In genomic region chr1:155040939-155041371, GRCm38 (mm10) we compare ENCODE assay signal across 12 mouse cellular contexts. TPM values are rescaled to one million over a fixed set of nuclear protein-coding genes. Genes with fewer than 3 reads are reported as not detected.
A peak's percentile ranks its signal among the peaks of the same experiment; 100 is the strongest.
DNase-seq lines count a peak whose midpoint lies in the region; ATAC-seq and TF ChIP-seq lines count a peak whose summit lies in the region.
"Had no signal": no experiment of that assay in that cellular context is flagged by ENCODE, and none has a peak within 500 bp of the region (broad histone marks: within the 10 kb centered on the region; RNA-seq: fewer than 3 reads in every experiment).

No protein-coding gene starts in this region.

- peaks cover 35% of the 10 kb centered on the region for H3K4me1 ChIP-seq in liver, embryonic 11.5 days (replicated peaks; ENCODE audit: control insufficient read depth, insufficient read depth, low read length)
- H3K4me1 ChIP-seq in limb, embryonic 14.5 days (ENCODE audit: control insufficient read depth, insufficient read depth, low read length) = no peaks in the 10 kb centered on the region

- no peaks in the 10 kb centered on the region for H3K27me3 ChIP-seq in liver, embryonic 11.5 days (replicated peaks; ENCODE audit: control insufficient read depth, insufficient read depth, low read length)
- no peaks in the 10 kb centered on the region for H3K27me3 ChIP-seq in limb, embryonic 14.5 days (ENCODE audit: control insufficient read depth, insufficient read depth, low read length)
- H3K27me3 ChIP-seq: CH12.LX had no signal

- peak overlapping the region; percentile 34 for H3K27ac ChIP-seq in liver, embryonic 11.5 days (ENCODE audit: low read depth, low read length)
- no peak overlapping the region for H3K27ac ChIP-seq in limb, embryonic 14.5 days (replicated peaks; ENCODE audit: low read depth, low read length)

- DNase-seq in frontal cortex, postnatal 25 days (ENCODE audit: low spot score in 2 of 2) = no peak
- no peak for DNase-seq in liver, embryonic 11.5 days (ENCODE audit: low spot score)
- no peak for DNase-seq in liver
- DNase-seq in NIH3T3 (ENCODE audit: low read depth) = peak; percentile 63
- peak; percentile 39 for DNase-seq in limb, embryonic 14.5 days (ENCODE audit: low spot score)
- no peak for DNase-seq in B cell, adult 2 months
- DNase-seq in adrenal gland, postnatal 36 days = no peak
- DNase-seq: adrenal gland, adult 8-10 months; right cerebral cortex, postnatal 4 days had no signal

- H3K9ac ChIP-seq in liver, embryonic 11.5 days (ENCODE audit: low read depth, low read length) = no peak overlapping the region
- H3K9ac ChIP-seq in limb, embryonic 14.5 days (ENCODE audit: low read depth, low read length, severe bottlenecking) = no peak overlapping the region

- WGBS in liver, embryonic 11.5 days = 82% methylated on average over 1 of the region's 1 CpGs
- WGBS in limb, embryonic 14.5 days = 41% methylated on average over 1 of the region's 1 CpGs

- ATAC-seq in frontal cortex, adult (ENCODE audit: low TSS enrichment) = peak; percentile 49; the same call in 1 of the 2 replicates
- ATAC-seq in liver, embryonic 11.5 days (replicated peaks; ENCODE audit: low FRiP score) = no peak
- peak; percentile 78; the same call in 1 of the 2 replicates for ATAC-seq in limb, embryonic 14.5 days (ENCODE audit: low FRiP score, low read depth)

- no peaks in the 10 kb centered on the region for H3K9me3 ChIP-seq in liver, embryonic 11.5 days (ENCODE audit: control insufficient read depth, low read length)
- H3K9me3 ChIP-seq in limb, embryonic 14.5 days (ENCODE audit: control insufficient read depth, low read length) = no peaks in the 10 kb centered on the region

- no peak for TF ChIP-seq POLR2A in limb, embryonic 14.5 days (IDR thresholded peaks at IDR 0.05; ENCODE audit: borderline replicate concordance, extremely low read depth, insufficient read depth, insufficient read length)

- H3K4me2 ChIP-seq in liver, embryonic 11.5 days = no peak overlapping the region
- no peak overlapping the region for H3K4me2 ChIP-seq in limb, embryonic 14.5 days (replicated peaks; ENCODE audit: low read depth, low read length, severe bottlenecking)
- H3K4me2 ChIP-seq: midbrain, embryonic 11.5 days had no signal

- no peaks in the 10 kb centered on the region for H3K36me3 ChIP-seq in liver, embryonic 11.5 days (ENCODE audit: control insufficient read depth, insufficient read depth, low read length)
- H3K36me3 ChIP-seq in limb, embryonic 14.5 days (ENCODE audit: control insufficient read depth, insufficient read depth, low read length) = no peaks in the 10 kb centered on the region

- no peak overlapping the region for H3K4me3 ChIP-seq in liver, embryonic 11.5 days (ENCODE audit: low read depth, low read length)
- no peak overlapping the region for H3K4me3 ChIP-seq in limb, embryonic 14.5 days (replicated peaks; ENCODE audit: low read length)

RNA-seq across cellular contexts. Expression of gene Ier5, which starts 58.5 kb away (rescaled TPM):
- 6.7 and 7.3 TPM in 2 replicates for polyA plus RNA-seq in liver, embryonic 11.5 days (2014; fragmentation: Nextera tagmentation; extraction: Ambion mirVana)
- polyA plus RNA-seq in limb, embryonic 14.5 days (2012; rRNA removed) = 25.1 and 25.3 TPM in 2 replicates
- 13.6 and 16.2 TPM in 2 replicates for polyA plus RNA-seq in limb, embryonic 14.5 days (2014; fragmentation: Nextera tagmentation; extraction: Ambion mirVana)
- total RNA-seq in adrenal gland, postnatal 36 days (2021) = 10 to 100 TPM in 1 of 2 experiments, 1 to 10 TPM in 1; 6.1 to 10.4 TPM

Comparison
In these comparisons a context has a peak if more than half of its experiments do, and no peak if none do; other contexts are left out.
1. DNase-seq: peak in NIH3T3 (single experiment) and limb, embryonic 14.5 days (single experiment); none in frontal cortex, postnatal 25 days (0 of 2), liver, embryonic 11.5 days (single experiment), liver (single experiment), B cell, adult 2 months (0 of 2) and adrenal gland, postnatal 36 days (0 of 2).